Mouse (Mus musculus) brain, embryonic 18.5 days (tissue): ENCODE results near the gene Myof.

Experiments used
- DNase-seq: peaks from one replicate; pipeline ENCODE4 v3.0.0-alpha.2; 2012; ENCODE audit warnings: low read depth, low spot score

The Myof gene

DNA sequence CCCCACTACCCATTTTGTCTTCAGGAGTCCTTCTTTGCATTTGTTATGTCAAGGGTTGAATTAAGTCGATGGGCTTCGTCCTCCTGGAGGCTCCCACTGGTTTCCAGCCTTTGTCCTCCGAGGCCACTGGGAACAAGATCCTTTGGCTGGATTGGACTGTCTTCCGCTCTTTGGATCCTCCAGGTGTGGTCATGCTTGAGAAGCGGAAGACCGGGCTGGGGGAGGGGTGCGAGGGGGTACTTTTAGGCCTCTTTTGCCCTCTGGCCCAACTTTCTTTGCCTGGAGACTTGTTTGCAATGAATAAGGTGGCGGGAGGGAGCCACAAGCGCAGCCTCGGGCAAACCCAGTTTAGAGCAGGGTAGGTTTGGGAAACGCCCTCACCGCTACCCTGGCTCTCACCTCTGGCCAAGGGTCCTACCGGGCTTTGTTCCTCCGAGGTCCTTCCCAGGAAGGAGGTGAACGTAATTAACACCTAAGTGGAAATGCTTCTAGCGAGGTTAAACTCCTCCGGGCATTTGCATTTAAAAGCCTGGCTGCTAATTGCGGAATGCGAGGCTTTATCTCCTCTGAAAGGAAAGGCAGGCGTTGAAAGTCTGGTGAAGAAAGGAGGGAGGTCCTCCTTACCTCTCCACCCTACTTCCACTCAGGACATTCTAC is 165.7 kb downstream of the Myof start:
- DNase-seq: no peak

DNA sequence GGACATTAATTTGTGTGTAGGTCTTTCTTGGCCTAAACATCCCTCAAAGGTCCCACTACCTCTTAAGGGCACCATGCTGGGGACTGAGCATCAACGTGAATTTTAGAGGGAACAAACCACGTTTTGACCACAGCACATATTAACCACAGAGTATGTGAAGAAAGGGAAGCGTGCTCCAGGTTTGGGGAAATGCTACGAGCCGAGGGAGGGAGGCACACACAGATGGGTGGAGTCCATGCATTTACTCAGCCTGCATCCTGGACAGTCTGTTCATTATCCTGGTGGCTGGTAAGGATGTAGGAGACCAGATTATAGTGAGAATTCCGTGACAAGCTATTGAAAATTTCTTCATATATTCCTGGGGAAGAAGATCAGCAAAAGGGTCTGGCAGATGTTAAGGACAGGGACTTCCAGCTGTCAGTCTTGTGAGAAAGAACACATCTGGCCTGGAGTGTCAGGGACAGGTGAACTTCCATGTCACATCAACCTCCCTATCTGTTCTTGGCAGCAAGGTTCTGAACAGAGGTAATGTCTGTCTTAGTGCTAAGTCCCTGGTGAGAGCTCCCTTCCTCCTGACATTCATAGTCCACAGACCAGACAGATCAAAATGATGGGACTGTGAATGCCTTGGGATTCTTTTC is 166.7 kb downstream of the Myof start:
- DNase-seq: no peak

DNA sequence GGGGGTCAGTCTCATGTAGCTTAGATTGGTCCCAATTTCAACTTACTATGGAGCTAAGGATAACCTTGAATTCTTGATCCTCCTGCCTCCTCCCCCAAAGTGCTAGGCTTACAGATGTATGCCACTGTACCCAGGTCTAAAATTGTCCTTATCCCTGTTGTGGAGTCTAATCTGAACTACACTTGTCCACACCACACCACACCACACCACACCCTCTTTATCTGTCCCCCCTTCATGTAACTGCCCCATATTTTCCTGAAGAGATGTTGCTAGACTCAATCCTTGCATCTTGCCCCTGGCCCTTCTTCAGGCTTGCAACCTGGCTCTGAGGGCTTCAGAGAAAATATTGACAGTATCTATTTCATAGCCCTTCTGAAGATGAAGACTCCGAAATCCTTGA is 169.9 kb downstream of the Myof start:
- DNase-seq: no peak

DNA sequence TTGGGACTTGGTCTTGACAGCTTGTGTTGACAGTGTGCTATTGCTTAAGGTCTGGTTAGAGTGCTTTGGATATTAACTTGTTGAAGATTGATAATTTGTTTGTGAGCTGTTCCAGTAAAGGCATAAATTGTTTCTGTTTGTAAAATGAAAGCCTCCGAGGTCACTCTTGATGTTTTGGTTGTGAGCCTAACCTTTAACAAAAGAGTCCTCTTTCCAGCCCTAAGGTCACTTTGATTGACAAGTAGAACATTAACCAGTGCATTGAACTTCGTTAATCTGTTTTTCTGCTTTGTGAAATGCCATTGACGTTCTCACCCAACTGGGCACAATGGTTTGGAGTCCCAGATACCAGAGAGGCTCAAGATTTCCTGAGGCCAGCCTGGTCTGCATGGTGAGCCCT is 175.8 kb downstream of the Myof start:
- DNase-seq: no peak

DNA sequence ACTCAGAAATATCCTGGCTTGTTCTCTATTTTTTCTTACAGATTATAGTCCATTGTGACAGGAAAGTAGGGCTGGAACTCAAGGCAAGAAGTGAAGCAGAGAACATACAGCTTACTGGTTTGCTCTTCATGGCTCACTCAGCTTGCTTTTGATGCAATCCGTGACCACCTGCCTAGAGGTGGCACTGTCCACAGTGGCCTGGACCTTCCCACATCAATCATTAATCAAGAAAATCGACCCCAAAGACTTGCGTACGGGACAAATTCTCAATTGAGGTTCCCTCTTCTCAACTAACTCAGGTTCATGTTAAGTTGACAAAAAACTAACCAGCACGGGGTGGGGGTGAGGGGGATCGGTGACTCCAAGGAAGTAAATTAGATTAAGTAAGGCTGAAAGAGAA is 176.4 kb downstream of the Myof start:
- DNase-seq: no peak

DNA sequence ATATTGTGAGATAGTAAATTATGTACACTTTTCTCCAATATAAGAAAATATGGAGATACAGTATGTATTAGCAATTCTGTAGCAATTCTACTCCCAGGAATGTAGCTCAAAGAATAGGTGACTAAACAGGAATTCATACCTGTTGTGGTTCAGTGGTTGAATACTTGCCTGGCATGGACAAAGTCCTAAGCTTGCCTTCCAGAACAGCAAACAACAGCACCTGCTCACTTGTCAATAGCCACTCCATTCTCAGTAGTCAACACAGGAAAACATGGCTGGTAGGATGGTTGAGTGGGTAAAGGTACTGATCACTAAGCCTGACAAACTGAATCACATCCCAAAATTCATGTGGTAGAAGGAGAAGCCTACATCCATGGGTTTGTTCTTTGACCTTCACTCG is 182.2 kb downstream of the Myof start:
- no peak for DNase-seq

DNA sequence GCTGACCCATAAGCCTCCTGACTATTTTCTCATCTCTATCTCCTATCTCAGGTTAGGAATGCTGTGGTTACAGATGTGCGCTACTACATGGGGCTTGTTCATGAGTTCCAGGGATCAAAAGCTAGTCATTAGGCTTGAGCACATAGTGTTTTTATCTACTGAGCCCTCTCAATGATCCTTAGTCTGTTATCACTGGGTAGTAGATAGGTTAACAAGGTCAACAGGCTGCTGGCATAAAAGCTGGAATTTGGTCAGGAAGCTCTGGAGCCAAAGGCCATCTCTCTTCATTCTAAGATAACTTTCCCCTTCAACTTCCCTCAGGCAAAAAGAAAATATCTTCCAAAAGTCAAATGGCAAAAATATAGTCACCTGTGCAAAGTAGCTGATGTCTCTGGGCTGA is 183.1 kb downstream of the Myof start:
- no peak for DNase-seq

DNA sequence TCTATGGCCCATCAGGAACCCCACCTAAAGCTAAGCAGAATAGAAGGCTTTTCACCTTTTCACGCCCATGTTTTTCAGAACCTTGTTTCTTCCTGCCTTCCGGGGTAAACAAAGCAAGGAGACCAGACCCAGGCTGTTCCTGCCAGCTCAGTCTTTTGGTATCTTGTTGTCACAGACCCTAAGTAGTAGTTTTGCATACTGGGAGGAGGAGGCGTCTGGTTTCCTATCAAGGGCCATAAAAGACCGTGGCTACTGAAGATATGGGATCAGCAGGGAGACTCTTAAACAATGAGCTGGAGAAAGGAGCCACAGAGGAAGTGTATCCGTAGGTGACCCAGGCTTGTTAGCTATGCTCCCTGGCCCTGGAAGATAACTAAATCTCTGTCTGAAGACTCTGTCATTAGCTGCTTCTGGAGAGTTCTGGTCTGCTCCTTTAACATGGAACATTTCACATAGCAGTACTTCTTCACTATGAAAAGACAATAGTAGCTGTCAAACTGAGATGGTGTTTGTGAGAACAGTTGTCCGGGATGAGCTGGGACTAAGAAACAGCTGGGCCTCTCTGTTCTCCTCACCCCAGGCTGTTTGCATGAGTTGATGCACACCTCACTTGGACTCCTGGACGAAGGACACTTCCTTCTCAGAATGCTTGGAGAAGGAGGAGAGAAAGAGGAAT is 184.8 kb downstream of the Myof start:
- no peak for DNase-seq

DNA sequence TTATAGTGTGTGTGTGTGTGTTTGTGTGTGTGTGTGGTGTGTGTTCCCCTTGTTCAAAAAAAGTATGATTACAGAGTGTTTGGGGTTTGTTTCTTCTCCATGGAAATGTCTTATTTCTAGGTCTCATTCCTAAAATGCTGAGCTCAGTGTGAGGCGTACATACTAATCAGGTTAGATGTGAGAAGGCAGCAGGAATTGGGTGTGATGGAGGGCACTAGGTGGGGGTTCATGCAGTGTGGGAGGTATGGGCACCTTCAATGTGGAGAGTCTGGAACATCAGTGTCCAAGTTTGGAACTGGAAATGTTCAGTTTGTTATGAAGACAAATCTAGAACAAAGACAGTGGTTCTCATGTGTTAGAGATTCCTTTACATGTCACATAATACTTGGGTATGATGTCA is 191.3 kb downstream of the Myof start:
- DNase-seq: no peak

DNA sequence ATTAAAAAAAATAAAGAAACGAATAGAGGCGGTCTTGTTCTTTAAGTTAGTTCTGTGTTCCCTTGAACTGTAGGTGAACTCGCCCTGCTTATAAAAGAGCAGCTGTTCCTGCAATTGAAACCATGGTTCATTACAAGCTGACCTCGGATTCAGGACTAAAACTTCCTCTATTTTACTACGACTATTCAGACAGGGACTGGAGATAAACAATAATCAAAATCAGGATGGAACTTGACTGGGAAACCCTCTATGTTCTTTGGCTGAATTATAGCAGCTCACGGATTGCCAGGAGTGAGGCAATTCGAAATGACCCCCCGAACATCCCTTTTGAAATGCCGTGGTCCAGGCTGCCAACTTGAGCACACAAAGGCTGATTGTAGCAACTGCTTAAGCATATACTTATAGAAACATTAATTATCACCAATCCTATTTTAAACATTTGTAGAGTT is 191.8 kb downstream of the Myof start:
- DNase-seq: no peak
